In the genomic region with DNA sequence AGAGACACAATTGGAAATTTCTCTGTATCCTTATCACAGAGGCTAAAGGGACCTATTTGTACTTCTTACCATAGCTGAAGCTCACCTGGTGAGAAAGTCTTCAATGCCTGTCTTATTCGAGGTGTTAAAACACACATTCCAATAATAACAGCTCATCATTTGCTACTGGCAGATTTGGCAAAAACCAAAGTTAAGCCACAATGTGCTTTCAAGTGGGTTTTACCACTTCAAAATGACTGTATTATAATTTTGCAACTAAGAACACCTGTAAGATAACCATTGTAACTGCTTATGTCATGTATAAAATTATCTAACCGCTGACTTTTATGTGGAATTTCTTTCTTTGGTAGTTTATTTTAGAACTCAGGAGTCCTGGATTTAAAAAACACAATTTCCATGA, we compare ENCODE assay signal across 28 mouse cellular contexts. TPM values are rescaled to one million over a fixed set of nuclear protein-coding genes. Genes with fewer than 3 reads are reported as not detected.
DNase-seq lines count a peak whose midpoint lies in the region; ATAC-seq lines count a peak whose summit lies in the region.
"Had no signal": no experiment of that assay in that cellular context is flagged by ENCODE, and none has a peak within 500 bp of the region (broad histone marks: within the 10 kb centered on the region; RNA-seq: fewer than 3 reads in every experiment).

No protein-coding gene starts in this region.

- no peaks in the 10 kb centered on the region for H3K36me3 ChIP-seq in hindbrain, embryonic 13.5 days
- H3K36me3 ChIP-seq: embryonic facial prominence, embryonic 13.5 days; embryonic facial prominence, embryonic 15.5 days; forebrain, embryonic 12.5 days had no signal

- no peaks in the 10 kb centered on the region for H3K27me3 ChIP-seq in hindbrain, embryonic 13.5 days
- H3K27me3 ChIP-seq: CH12.LX; embryonic facial prominence, embryonic 13.5 days; embryonic facial prominence, embryonic 15.5 days; forebrain, embryonic 12.5 days; Patski had no signal

- peak; percentile 12 for DNase-seq in CD4-positive, CD25-positive, alpha-beta regulatory T cell, adult 2 months (ENCODE audit: low read depth, low spot score)
- DNase-seq in CD4-positive helper T cell, adult 2 months (ENCODE audit: low read depth, low spot score), result peak; percentile 57
- DNase-seq in T-cell, adult 2 months (ENCODE audit: low spot score), result peak; percentile 39
- DNase-seq in spleen, adult 12 weeks (ENCODE audit: low spot score), result no peak
- DNase-seq: adrenal gland, adult 2 months; adrenal gland, postnatal 10 days; adrenal gland, postnatal 25 days; B cell, adult 2 months; cerebellum, adult 11 months; cerebellum, adult 18-20 months; cerebellum, adult 8-10 months; cerebellum, adult 9-11 months; cerebellum, postnatal 14 days; cerebellum, postnatal 36 days; embryo, embryonic 11 days had no signal

- 0 out of 2 replicates have a peak, but pooled peaks cover 3% of the 10 kb centered on the region for H3K4me1 ChIP-seq in hindbrain, embryonic 13.5 days (replicated peaks)
- H3K4me1 ChIP-seq: embryonic facial prominence, embryonic 13.5 days; embryonic facial prominence, embryonic 15.5 days; forebrain, embryonic 10.5 days; forebrain, embryonic 12.5 days had no signal

- 92% methylated on average over 2 of the region's 2 CpGs for WGBS in hindbrain, embryonic 13.5 days

- H3K9ac ChIP-seq in hindbrain, embryonic 13.5 days, result no peak overlapping the region
- H3K9ac ChIP-seq: embryonic facial prominence, embryonic 13.5 days; embryonic facial prominence, embryonic 15.5 days; forebrain, embryonic 12.5 days had no signal

- H3K27ac ChIP-seq in hindbrain, embryonic 13.5 days, result no peak overlapping the region
- H3K27ac ChIP-seq: embryonic facial prominence, embryonic 13.5 days; embryonic facial prominence, embryonic 15.5 days; forebrain, embryonic 10.5 days; forebrain, embryonic 12.5 days had no signal

- ATAC-seq in CD4-positive, CD25-positive, alpha-beta regulatory T cell, adult 4 months, result no peak
- no peak for ATAC-seq in hindbrain, embryonic 13.5 days (ENCODE audit: low FRiP score)
- ATAC-seq: forebrain, embryonic 14.5 days; forebrain, embryonic 16.5 days; Patski had no signal

- no peak overlapping the region for H3K4me2 ChIP-seq in hindbrain, embryonic 13.5 days
- H3K4me2 ChIP-seq: embryonic facial prominence, embryonic 13.5 days; embryonic facial prominence, embryonic 15.5 days; forebrain, embryonic 12.5 days had no signal

- H3K4me3 ChIP-seq in hindbrain, embryonic 13.5 days, result no peak overlapping the region
- H3K4me3 ChIP-seq: embryonic facial prominence, embryonic 13.5 days; embryonic facial prominence, embryonic 15.5 days; erythroblast, embryonic 14.5 days; forebrain, embryonic 10.5 days; forebrain, embryonic 12.5 days had no signal

- H3K9me3 ChIP-seq in hindbrain, embryonic 13.5 days, result no peaks in the 10 kb centered on the region
- H3K9me3 ChIP-seq: embryonic facial prominence, embryonic 13.5 days; embryonic facial prominence, embryonic 15.5 days; forebrain, embryonic 10.5 days; forebrain, embryonic 12.5 days; G1E had no signal

RNA-seq across cellular contexts. Expression of a gene that starts 59.5 kb away (rescaled TPM):
- not detected for polyA plus RNA-seq in CD4-positive, CD25-positive, alpha-beta regulatory T cell, adult 4 months (2017; shearing (Covaris generic))
- not detected in 2 replicates for polyA plus RNA-seq in hindbrain, embryonic 13.5 days (2015; fragmentation: Nextera tagmentation; extraction: Ambion mirVana)
- polyA plus RNA-seq: adrenal gland, adult 2 months; brain, embryonic 14.5 days; embryonic facial prominence, embryonic 15.5 days; erythroblast, embryonic 14.5 days; forebrain, embryonic 12.5 days; forebrain, embryonic 14.5 days; forebrain, embryonic 16.5 days; G1E had no signal
